Mouse (Mus musculus): ENCODE results near the gene Cep164. TPM values are rescaled to one million over a fixed set of nuclear protein-coding genes. Genes with fewer than 3 reads are reported as not detected.
"Not testable (repeated sequence)": the region's sequence is repeated elsewhere in the genome, so short reads cannot be mapped to it uniquely, and the experiment has no call there.

Gene Cep164
- polyA plus RNA-seq, 1 experiment from 2014 or later, result 17.5 TPM

DNA sequence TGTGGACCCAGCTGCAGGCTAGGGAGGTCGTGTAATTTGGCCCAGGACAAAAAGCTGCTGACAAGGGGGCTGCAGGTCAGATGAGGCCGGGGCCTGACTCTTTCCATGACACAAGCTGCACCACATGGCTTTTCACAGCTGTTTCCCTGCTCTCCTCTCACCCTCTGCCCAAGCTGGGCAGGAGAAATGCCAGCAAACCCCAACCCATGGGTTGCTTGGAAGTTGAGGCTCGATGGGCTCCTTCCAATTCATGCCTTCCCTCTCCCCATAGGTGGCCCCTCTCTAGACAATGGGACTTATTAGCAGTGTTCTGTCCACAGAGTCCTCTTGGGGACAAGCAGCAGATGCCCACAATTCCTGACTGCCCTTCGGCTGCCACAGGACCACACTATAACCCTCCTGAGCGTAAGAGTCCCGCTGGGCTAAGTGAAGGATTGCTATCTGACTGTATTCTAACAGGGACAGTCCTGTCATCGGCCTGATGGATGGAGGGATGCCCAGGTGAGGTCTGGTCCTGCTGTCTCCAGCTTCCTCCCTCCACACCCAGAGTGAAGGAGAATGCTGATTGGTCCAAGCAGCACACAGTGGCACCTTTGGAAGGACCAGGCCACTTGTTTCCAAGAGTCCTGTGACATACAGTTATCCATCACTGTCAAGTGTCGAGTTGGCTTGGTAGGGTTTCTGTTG, 36.9 kb downstream of the Cep164 start:
- H3K27ac ChIP-seq (ENCODE audit: low read depth, low read length), result no peak overlapping the region
- DNase-seq (ENCODE audit: low spot score) (no peak), ATAC-seq (replicated peaks; ENCODE audit: low FRiP score) (no peak)
- no peak overlapping the region for H3K4me2 ChIP-seq (ENCODE audit: low read depth, low read length, severe bottlenecking)
- H3K36me3 ChIP-seq (ENCODE audit: control insufficient read depth, insufficient read depth, low read length), result no peaks in the 10 kb centered on the region
- no peaks in the 10 kb centered on the region for H3K9me3 ChIP-seq (ENCODE audit: control insufficient read depth, low read length)
- peaks cover 3% of the 10 kb centered on the region; the same call in 1 of the 2 replicates for H3K4me1 ChIP-seq (replicated peaks; ENCODE audit: control insufficient read depth, insufficient read depth, low read length)
- WGBS, result 86% methylated on average over 8 of the region's 8 CpGs
- H3K27me3 ChIP-seq (ENCODE audit: control insufficient read depth, insufficient read depth, low read length), result no peaks in the 10 kb centered on the region
- no peak overlapping the region for H3K4me3 ChIP-seq (ENCODE audit: low read depth, low read length)
- no peak overlapping the region for H3K9ac ChIP-seq (ENCODE audit: low read length)

GRCm38 (mm10) chr9:45788405-45788804, 40.1 kb downstream of the Cep164 start:
- no peak overlapping the region for H3K9ac ChIP-seq (ENCODE audit: low read length)
- DNase-seq (ENCODE audit: low spot score) (no peak), ATAC-seq (replicated peaks; ENCODE audit: low FRiP score) (no peak)
- H3K27me3 ChIP-seq (ENCODE audit: control insufficient read depth, insufficient read depth, low read length), result no peaks in the 10 kb centered on the region
- H3K4me1 ChIP-seq (replicated peaks; ENCODE audit: control insufficient read depth, insufficient read depth, low read length), result peaks cover 3% of the 10 kb centered on the region; the same call in 1 of the 2 replicates
- H3K27ac ChIP-seq (ENCODE audit: low read depth, low read length), result no peak overlapping the region
- H3K4me2 ChIP-seq (ENCODE audit: low read depth, low read length, severe bottlenecking), result no peak overlapping the region
- 63% methylated on average over 5 of the region's 5 CpGs for WGBS
- H3K36me3 ChIP-seq (ENCODE audit: control insufficient read depth, insufficient read depth, low read length), result no peaks in the 10 kb centered on the region
- no peaks in the 10 kb centered on the region for H3K9me3 ChIP-seq (ENCODE audit: control insufficient read depth, low read length)
- no peak overlapping the region for H3K4me3 ChIP-seq (ENCODE audit: low read depth, low read length)

DNA sequence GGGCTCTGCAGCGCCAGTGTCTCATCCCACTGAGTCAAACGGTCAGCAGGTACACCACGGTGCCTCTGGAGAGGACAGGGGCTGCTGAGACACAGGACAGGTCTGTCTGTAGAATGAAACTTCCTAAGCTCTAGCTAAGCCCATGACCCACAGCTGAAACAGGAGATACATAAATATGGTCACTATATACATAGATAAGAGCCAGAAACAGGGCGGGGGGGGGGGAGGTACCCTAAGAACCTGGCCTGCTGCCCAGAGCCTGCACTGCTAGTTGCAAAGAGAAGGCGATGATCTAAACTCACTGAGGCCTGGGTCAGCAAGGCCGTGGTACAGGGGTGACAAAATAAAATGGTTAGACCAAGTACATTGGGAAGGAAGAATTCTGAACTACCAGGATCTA, 40.9 kb downstream of the Cep164 start:
- peaks cover 3% of the 10 kb centered on the region; the same call in 1 of the 2 replicates for H3K4me1 ChIP-seq (replicated peaks; ENCODE audit: control insufficient read depth, insufficient read depth, low read length)
- no peaks in the 10 kb centered on the region for H3K36me3 ChIP-seq (ENCODE audit: control insufficient read depth, insufficient read depth, low read length)
- H3K4me3 ChIP-seq (ENCODE audit: low read depth, low read length), result no peak overlapping the region
- no peaks in the 10 kb centered on the region for H3K9me3 ChIP-seq (ENCODE audit: control insufficient read depth, low read length)
- H3K9ac ChIP-seq (ENCODE audit: low read length), result no peak overlapping the region
- H3K4me2 ChIP-seq (ENCODE audit: low read depth, low read length, severe bottlenecking), result no peak overlapping the region
- no peak overlapping the region for H3K27ac ChIP-seq (ENCODE audit: low read depth, low read length)
- DNase-seq (ENCODE audit: low spot score) (no peak), ATAC-seq (replicated peaks; ENCODE audit: low FRiP score) (no peak)
- 88% methylated on average over 6 of the region's 6 CpGs for WGBS
- no peaks in the 10 kb centered on the region for H3K27me3 ChIP-seq (ENCODE audit: control insufficient read depth, insufficient read depth, low read length)

DNA sequence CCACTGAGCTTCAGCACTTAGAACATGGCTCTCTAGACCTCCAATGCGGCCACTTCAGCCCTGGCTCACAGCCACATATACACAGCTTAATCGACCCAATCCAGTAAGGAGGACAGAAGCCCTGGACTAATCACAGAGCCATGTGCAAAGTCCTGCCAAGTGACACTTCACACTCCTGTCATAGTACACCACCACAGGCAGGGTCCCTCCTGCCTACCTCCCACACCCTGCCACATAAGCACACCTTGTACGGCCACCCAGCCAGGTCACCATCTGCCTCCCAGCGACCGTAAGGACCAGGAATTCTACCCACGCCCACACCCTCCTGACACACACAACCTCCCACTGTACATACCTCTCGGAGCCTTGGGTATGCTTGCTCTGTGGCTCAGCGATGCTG, 41.4 kb downstream of the Cep164 start:
- H3K9ac ChIP-seq (ENCODE audit: low read length), result no peak overlapping the region
- no peak for ATAC-seq (replicated peaks; ENCODE audit: low FRiP score)

DNA sequence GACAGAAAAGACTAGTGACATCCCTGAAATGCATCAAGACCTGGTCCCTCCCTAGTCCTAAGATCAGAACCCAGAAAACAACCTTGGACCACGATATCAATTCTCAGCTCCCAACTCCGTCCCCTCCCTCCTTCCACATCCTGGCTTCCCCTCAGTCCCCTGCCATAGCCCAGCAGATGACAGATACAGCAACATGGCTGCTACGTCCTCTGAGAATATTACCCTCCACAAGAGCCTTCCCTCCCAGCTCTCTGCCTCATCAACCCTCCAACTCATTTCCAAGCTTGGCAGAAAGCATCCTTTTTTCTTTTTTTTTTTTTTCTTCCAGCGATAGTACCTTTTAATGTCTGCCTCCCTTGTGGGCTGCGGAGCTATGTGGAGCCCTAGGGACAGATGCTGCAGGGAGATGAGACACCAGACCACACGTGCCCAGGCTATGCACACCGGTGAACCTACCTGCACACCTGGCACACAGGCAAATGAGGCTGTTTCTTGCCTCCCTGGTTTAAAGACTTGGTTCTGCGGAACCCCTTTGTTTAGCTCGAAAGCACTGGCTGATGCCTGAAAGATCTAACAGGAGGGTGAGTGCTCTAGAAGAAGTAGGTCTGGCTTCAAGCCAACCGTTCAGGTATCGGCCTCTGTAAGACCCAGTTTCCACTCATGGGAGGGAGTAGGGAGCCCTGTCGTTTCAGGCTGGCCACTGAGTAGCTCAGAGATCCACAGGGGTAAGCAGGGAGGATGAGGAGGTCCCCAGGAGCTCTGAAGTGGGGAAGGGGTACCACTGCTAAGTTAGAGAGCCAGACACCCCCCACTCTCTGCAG, 45.0 kb downstream of the Cep164 start:
- H3K4me1 ChIP-seq (replicated peaks; ENCODE audit: control insufficient read depth, insufficient read depth, low read length), result no peaks in the 10 kb centered on the region
- H3K27me3 ChIP-seq (ENCODE audit: control insufficient read depth, insufficient read depth, low read length), result no peaks in the 10 kb centered on the region
- no peaks in the 10 kb centered on the region for H3K36me3 ChIP-seq (ENCODE audit: control insufficient read depth, insufficient read depth, low read length)
- no peaks in the 10 kb centered on the region for H3K9me3 ChIP-seq (ENCODE audit: control insufficient read depth, low read length)
- DNase-seq (ENCODE audit: low spot score), result no peak
- whole genome bisulfite sequencing, result 89% methylated on average over 12 of the region's 12 CpGs
- no peak overlapping the region for H3K4me3 ChIP-seq (ENCODE audit: low read depth, low read length)
- no peak for ATAC-seq (replicated peaks; ENCODE audit: low FRiP score)
- H3K4me2 ChIP-seq (ENCODE audit: low read depth, low read length, severe bottlenecking), result no peak overlapping the region
- H3K27ac ChIP-seq (ENCODE audit: low read depth, low read length), result no peak overlapping the region
- H3K9ac ChIP-seq (ENCODE audit: low read length), result no peak overlapping the region

More for the DNA sequence above, 41.4 kb downstream of the Cep164 start:
- peaks cover 3% of the 10 kb centered on the region; the same call in 1 of the 2 replicates for H3K4me1 ChIP-seq (replicated peaks; ENCODE audit: control insufficient read depth, insufficient read depth, low read length)
- H3K27ac ChIP-seq (ENCODE audit: low read depth, low read length), result no peak overlapping the region
- no peaks in the 10 kb centered on the region for H3K27me3 ChIP-seq (ENCODE audit: control insufficient read depth, insufficient read depth, low read length)
- WGBS, result 96% methylated on average over 8 of the region's 8 CpGs
- H3K4me3 ChIP-seq (ENCODE audit: low read depth, low read length), result no peak overlapping the region
- no peak for DNase-seq (ENCODE audit: low spot score)
- H3K4me2 ChIP-seq (ENCODE audit: low read depth, low read length, severe bottlenecking), result no peak overlapping the region
- H3K9me3 ChIP-seq (ENCODE audit: control insufficient read depth, low read length), result no peaks in the 10 kb centered on the region
- H3K36me3 ChIP-seq (ENCODE audit: control insufficient read depth, insufficient read depth, low read length), result no peaks in the 10 kb centered on the region

- Histone ChIP-seq H3K4me2 (ENCODE audit: low read depth, low read length, severe bottlenecking) (no peak overlapping the region), H3K27me3 (ENCODE audit: control insufficient read depth, insufficient read depth, low read length) (no peaks in the 10 kb centered on the region), H3K27ac (ENCODE audit: low read depth, low read length) (no peak overlapping the region), H3K9ac (ENCODE audit: low read length) (no peak overlapping the region), H3K36me3 (ENCODE audit: control insufficient read depth, insufficient read depth, low read length) (no peaks in the 10 kb centered on the region; the same call in 1 of the 2 replicates), H3K4me3 (ENCODE audit: low read depth, low read length) (no peak overlapping the region), H3K4me1 (replicated peaks; ENCODE audit: control insufficient read depth, insufficient read depth, low read length) (no peaks in the 10 kb centered on the region), H3K9me3 (ENCODE audit: control insufficient read depth, low read length) (no peaks in the 10 kb centered on the region)
- DNase-seq (ENCODE audit: low spot score), result no peak
- no peak for ATAC-seq (replicated peaks; ENCODE audit: low FRiP score)
- WGBS, result 78% methylated on average over 6 of the region's 6 CpGs
These were observed 49.3 kb downstream of the Cep164 start for GRCm38 (mm10) chr9:45779201-45779600.

DNA sequence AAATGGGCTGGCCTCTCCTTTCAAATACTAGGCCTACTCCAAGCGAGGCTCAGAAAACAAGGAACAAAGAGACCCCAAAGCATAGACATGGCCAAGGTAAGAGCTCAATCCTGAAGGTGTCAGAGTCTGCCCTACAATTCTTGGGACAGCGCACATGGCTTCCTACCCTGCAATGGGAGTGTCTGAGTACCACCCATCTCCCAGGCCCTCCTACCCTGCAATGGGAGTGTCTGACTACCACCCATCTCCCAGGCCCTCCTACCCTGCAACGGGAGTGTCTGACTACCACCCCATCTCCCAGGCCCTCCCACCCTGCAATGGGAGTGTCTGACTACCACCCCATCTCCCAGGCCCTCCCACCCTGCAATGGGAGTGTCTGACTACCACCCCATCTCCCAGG, 52.3 kb downstream of the Cep164 start:
- not testable (repeated sequence) for H3K4me3 ChIP-seq (ENCODE audit: low read depth, low read length); H3K27ac ChIP-seq (ENCODE audit: low read depth, low read length); ATAC-seq (replicated peaks; ENCODE audit: low FRiP score); H3K4me2 ChIP-seq (ENCODE audit: low read depth, low read length, severe bottlenecking); H3K36me3 ChIP-seq (ENCODE audit: control insufficient read depth, insufficient read depth, low read length); H3K9me3 ChIP-seq (ENCODE audit: control insufficient read depth, low read length); H3K27me3 ChIP-seq (ENCODE audit: control insufficient read depth, insufficient read depth, low read length); H3K9ac ChIP-seq (ENCODE audit: low read length); DNase-seq (ENCODE audit: low spot score); H3K4me1 ChIP-seq (replicated peaks; ENCODE audit: control insufficient read depth, insufficient read depth, low read length)
- 81% methylated on average over 3 of the region's 3 CpGs for WGBS

- Histone ChIP-seq H3K9ac (ENCODE audit: low read length) (no peak overlapping the region), H3K27me3 (ENCODE audit: control insufficient read depth, insufficient read depth, low read length) (no peaks in the 10 kb centered on the region), H3K4me1 (replicated peaks; ENCODE audit: control insufficient read depth, insufficient read depth, low read length) (no peaks in the 10 kb centered on the region), H3K4me3 (ENCODE audit: low read depth, low read length) (no peak overlapping the region), H3K36me3 (ENCODE audit: control insufficient read depth, insufficient read depth, low read length) (no peaks in the 10 kb centered on the region; the same call in 1 of the 2 replicates), H3K9me3 (ENCODE audit: control insufficient read depth, low read length) (no peaks in the 10 kb centered on the region), H3K4me2 (ENCODE audit: low read depth, low read length, severe bottlenecking) (no peak overlapping the region), H3K27ac (ENCODE audit: low read depth, low read length) (no peak overlapping the region)
- DNase-seq (ENCODE audit: low spot score), result no peak
- ATAC-seq (replicated peaks; ENCODE audit: low FRiP score), result no peak
- WGBS, result 79% methylated on average over 6 of the region's 6 CpGs
These were observed 54.4 kb downstream of the Cep164 start for GRCm38 (mm10) chr9:45774088-45774487.
